Mouse (Mus musculus): Measurements from ENCODE around the gene Ano1.
A peak's percentile ranks its signal among the peaks of the same experiment; 100 is the strongest.

Ano1 gene

GRCm38 (mm10) chr7:144751833-144752232, at the start of gene Ano1:
TSS of gene Ano1 (minus strand) at chr7:144751974.
- DNase-seq (ENCODE audit: low spot score) = no peak

- DNase-seq (ENCODE audit: low spot score) = peak; percentile 91
Observed at GRCm38 (mm10) chr7:144798471-144798870, 46.7 kb upstream of the Ano1 start.

- peak; percentile 78 for DNase-seq (ENCODE audit: low spot score)
Observed at GRCm38 (mm10) chr7:144796986-144797735, 45.4 kb upstream of the Ano1 start.

- no peak for DNase-seq (ENCODE audit: low spot score)
Observed at GRCm38 (mm10) chr7:144795976-144796474, 44.3 kb upstream of the Ano1 start.

GRCm38 (mm10) chr7:144793296-144793695, 41.5 kb upstream of the Ano1 start:
- DNase-seq (ENCODE audit: low spot score) = no peak

- no peak for DNase-seq (ENCODE audit: low spot score)
Observed at GRCm38 (mm10) chr7:144791426-144791825, 39.7 kb upstream of the Ano1 start.

GRCm38 (mm10) chr7:144789601-144790556, 38.1 kb upstream of the Ano1 start:
- DNase-seq (ENCODE audit: low spot score) = peak; percentile 66

GRCm38 (mm10) chr7:144788631-144789030, 36.9 kb upstream of the Ano1 start:
- no peak for DNase-seq (ENCODE audit: low spot score)

- no peak for DNase-seq (ENCODE audit: low spot score)
Observed at GRCm38 (mm10) chr7:144787501-144787900, 35.7 kb upstream of the Ano1 start.

- DNase-seq (ENCODE audit: low spot score) = no peak
Observed at GRCm38 (mm10) chr7:144786571-144786970, 34.8 kb upstream of the Ano1 start.

GRCm38 (mm10) chr7:144784176-144784575, 32.4 kb upstream of the Ano1 start:
- no peak for DNase-seq (ENCODE audit: low spot score)

- no peak for DNase-seq (ENCODE audit: low spot score)
Observed at GRCm38 (mm10) chr7:144782402-144782801, 30.6 kb upstream of the Ano1 start.

GRCm38 (mm10) chr7:144781337-144781736, 29.6 kb upstream of the Ano1 start:
- DNase-seq (ENCODE audit: low spot score) = peak; percentile 88

- DNase-seq (ENCODE audit: low spot score) = no peak
Observed at GRCm38 (mm10) chr7:144780190-144780589, 28.4 kb upstream of the Ano1 start.

GRCm38 (mm10) chr7:144779691-144780090, 27.9 kb upstream of the Ano1 start:
- DNase-seq (ENCODE audit: low spot score) = no peak

GRCm38 (mm10) chr7:144777805-144778204, 26.0 kb upstream of the Ano1 start:
- DNase-seq (ENCODE audit: low spot score) = no peak

- peak; percentile 97 for DNase-seq (ENCODE audit: low spot score)
Observed at GRCm38 (mm10) chr7:144775804-144776447, 24.2 kb upstream of the Ano1 start.

GRCm38 (mm10) chr7:144775214-144775613, 23.4 kb upstream of the Ano1 start:
- no peak for DNase-seq (ENCODE audit: low spot score)

GRCm38 (mm10) chr7:144774283-144774682, 22.5 kb upstream of the Ano1 start:
- no peak for DNase-seq (ENCODE audit: low spot score)

- DNase-seq (ENCODE audit: low spot score) = no peak
Observed at GRCm38 (mm10) chr7:144770116-144770515, 18.3 kb upstream of the Ano1 start.

- DNase-seq (ENCODE audit: low spot score) = no peak
Observed at GRCm38 (mm10) chr7:144769434-144770080, 17.8 kb upstream of the Ano1 start.

- no peak for DNase-seq (ENCODE audit: low spot score)
Observed at GRCm38 (mm10) chr7:144768845-144769244, 17.1 kb upstream of the Ano1 start.
